Mouse (Mus musculus): ENCODE results near the gene Kcnh7. TPM values are rescaled to one million over a fixed set of nuclear protein-coding genes. Genes with fewer than 3 reads are reported as not detected.

Gene Kcnh7
- not detected in 2 replicates for polyA plus RNA-seq (2012; rRNA removed; ENCODE audit: low replicate concordance)

DNA sequence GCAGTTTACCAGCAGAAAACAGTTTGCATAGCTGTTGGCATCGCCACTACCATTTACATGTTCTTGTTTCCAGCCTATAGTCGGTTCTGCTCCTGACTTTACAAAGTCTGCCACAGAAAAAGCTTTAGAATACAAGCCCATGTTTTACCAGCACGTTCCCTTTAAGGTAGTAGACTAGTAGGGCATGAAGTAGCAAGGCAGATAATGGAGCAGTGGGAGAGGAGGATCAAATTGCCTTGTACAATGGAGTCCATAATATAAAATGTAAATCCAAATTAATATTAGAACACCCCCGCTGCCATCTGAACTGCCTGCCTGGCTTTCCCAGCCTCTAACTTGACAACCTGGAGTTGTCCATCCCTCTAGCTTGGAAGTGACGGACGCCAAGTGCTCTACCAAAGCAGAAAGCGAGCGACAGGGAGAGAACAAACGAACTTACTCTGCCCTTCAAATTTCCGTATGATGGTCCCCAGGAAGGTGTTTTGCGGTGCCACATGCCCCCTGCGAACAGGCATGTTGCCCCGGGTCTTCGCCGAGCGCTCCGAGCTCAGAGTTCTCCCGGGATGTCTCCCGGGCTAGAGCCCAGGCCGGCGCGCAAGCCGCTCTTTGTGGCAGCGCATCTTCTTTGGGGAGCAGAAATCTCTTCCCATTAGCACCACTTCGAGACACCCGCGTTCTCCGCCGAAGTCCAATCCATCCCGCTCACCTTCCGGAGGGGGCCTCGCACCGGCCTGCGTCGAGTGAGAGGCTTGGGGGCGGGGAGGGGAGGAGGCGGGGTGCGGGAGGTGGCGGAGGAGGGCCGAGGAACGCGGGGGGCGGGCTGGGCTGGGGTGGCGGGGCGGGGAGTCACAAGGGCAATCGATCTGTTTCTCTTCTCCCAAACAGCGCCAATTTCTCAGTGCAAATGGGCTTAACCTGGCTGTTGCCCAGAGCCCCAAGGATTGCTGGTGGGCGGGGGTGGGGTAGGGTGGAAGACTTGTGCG lies at the start of gene Kcnh7:
Gene Kcnh7, minus strand, starts transcription at position 725 of the 983 bp plus-strand sequence.

DNA sequence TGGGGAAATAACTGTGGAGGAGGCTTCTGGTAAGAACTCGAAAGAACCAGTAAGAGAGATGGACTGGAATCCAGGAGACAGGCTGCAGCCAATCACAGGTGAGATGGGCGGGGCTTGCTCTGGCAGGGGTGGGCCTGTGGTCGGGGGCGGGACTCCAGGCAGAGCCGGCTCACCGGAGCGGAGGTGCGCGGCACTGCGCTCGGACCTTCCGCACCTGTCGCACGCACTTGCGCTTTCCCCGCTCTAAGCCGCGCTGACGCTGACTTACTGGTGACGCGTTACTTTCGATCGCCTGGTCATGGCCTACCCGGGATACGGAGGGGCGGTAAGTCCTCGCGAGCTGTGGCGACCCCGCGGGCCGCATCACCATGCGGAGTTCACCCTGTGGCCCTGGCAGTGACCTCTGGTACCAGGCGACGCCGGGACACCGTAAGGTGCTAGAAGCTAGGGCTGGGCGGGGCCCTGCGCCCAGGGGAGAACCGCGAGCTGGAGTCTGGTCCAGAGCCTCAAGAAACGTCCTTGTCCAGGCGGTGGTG lies 519.9 kb downstream of the Kcnh7 start, which contains the start of gene Gca:
Gene Gca, plus strand, starts transcription at position 151 of the 536 bp plus-strand sequence.

DNA sequence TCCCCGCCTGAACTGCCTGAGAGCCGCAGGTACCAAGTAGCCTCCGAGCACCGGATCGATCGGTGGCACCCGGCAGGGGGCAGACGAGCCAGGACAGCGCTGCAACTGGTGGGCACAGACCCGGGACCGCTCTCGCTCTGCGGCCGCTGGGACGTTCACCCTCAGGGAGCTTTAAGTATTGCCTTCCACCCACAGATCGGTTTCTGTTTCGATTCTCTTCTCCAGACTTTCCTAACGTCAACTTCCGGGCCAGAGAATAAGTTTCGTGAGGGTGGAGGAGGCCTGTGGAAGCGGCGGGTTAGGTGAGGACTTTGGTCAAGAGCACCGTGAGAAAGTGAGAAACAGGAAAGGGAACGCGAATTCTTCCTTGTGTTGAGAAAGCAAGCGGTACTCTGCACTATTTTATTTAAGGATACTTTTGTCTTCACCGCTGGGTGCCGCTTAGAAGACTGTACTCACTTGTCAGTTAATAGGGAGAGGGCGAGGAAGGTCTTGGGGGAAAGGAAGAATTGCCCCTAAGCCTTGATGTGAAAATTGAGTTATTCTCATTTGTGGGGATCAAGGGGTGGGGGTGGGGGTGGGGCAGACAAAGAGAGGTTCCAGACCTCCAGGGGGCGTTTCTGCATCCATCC lies 538.0 kb downstream of the Kcnh7 start, which contains the start of gene Ifih1:
Gene Ifih1, minus strand, starts transcription at position 242 of the 632 bp plus-strand sequence.

